Mouse (Mus musculus): ENCODE data around the gene Fubp1. TPM values are rescaled to one million over a fixed set of nuclear protein-coding genes. Genes with fewer than 3 reads are reported as not detected.

The Fubp1 gene
- polyA plus RNA-seq (2015; fragmentation: Nextera tagmentation; extraction: Ambion mirVana), result 53.0 and 58.0 TPM in 2 replicates

DNA sequence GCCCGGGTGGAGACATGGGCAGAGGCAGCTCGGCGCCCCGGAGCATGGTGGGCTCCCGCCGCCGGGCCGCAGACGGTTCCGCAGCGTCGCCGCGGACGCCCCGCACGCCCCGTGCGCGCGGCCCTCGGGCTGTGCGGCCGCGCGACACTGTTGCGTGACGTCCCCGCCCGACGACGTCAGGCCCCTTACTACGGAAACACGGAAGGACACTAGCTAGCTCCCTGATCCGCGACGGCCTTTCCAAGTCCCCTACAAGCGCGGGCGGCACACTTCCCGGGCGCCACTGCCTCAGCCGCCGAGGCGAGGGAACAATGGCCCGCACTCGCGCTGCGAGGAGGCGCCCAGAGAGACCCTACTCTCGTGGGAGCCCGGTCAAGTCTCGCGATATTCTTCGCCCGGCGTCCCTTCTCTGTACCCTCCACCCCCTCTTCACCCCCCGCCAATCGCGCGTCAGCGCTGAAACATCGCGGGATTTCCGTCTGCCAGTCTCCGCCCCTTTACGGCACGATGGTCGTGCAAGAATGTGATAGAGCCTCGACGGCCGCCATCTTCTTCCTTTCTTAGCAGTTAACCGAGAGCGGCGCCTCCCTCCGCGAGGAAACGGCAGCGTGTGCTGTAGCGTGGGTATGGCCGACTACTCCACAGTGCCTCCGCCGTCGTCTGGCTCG lies at the start of gene Fubp1, which contains the start of gene Dnajb4:
TSS of gene Fubp1 (plus strand) at position 456 of the 668 bp plus-strand sequence.
TSS of gene Dnajb4 (minus strand) at position 336 of the 668 bp plus-strand sequence.
- Histone ChIP-seq H3K4me1 (ENCODE audit: control insufficient read depth, low read depth, low read length) (peaks cover 28% of the 10 kb centered on the region), H3K27ac (ENCODE audit: low read length) (peak within 1 kb of the TSS; percentile 98), H3K4me3 (ENCODE audit: low read depth, low read length) (peak within 1 kb of the TSS; percentile 99), H3K9ac (ENCODE audit: low read depth, low read length) (peak within 1 kb of the TSS; percentile 99), H3K9me3 (replicated peaks; ENCODE audit: control insufficient read depth, low read length) (no peaks in the 10 kb centered on the region), H3K36me3 (ENCODE audit: control insufficient read depth, insufficient read depth) (peaks cover 2% of the 10 kb centered on the region), H3K4me2 (ENCODE audit: low read depth, low read length) (peak within 1 kb of the TSS; percentile 88), H3K27me3 (ENCODE audit: control insufficient read depth, insufficient read depth, low read depth, low read length) (no peaks in the 10 kb centered on the region)
- under 1% methylated on average over 85 of the region's 85 CpGs for WGBS (ENCODE audit: insufficient replicate concordance)
- ATAC-seq (ENCODE audit: low read depth), result peak; percentile 95

DNA sequence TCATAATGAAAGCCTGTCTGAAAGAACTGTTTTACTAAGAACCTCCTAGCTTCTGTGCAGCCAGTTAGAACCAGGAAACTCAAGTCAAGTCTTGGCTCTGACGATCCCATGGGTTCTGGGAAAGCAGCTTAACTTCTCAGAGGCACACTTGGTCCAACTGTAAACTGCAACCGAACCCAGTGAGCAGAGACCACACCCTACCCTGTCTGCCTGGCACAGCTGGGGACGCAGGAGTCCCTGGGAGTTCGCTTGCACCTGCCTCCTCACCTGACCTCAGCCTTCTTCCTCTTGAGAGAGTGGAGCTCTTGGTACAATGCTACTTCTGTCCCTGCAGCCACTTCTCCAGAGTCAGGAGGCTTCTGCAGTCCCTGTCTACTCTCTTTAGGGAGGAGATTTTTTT lies 49.6 kb upstream of the Fubp1 start:
- Histone ChIP-seq H3K9me3 (replicated peaks; ENCODE audit: control insufficient read depth, low read length) (no peaks in the 10 kb centered on the region), H3K4me3 (ENCODE audit: low read depth, low read length) (no peak overlapping the region)
- WGBS (ENCODE audit: insufficient replicate concordance), result 35% methylated on average over 4 of the region's 4 CpGs

DNA sequence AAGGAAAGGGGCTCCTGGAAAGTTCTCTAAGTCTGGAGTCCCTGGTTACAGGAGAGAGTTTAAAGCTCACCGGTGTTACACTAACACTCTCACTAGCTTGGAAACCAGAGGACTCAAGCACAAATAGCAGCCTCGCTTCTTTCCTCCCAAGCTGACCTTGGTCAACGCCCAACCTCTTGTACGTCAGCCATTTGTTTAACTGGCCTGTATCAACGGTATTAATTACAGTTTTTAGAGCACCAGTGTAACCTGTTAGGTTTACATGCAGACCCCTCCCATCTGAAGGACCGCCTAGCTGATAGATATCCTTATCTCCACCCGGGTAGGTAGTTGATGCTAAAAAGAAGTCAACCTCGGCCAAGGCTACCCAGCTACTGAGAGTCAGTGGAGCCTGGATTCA lies 46.9 kb upstream of the Fubp1 start:
- Histone ChIP-seq H3K9ac (ENCODE audit: low read depth, low read length) (no peak overlapping the region), H3K36me3 (ENCODE audit: control insufficient read depth, insufficient read depth) (no peaks in the 10 kb centered on the region), H3K27ac (ENCODE audit: low read length) (no peak overlapping the region), H3K9me3 (replicated peaks; ENCODE audit: control insufficient read depth, low read length) (no peaks in the 10 kb centered on the region), H3K27me3 (ENCODE audit: control insufficient read depth, insufficient read depth, low read depth, low read length) (peaks cover 41% of the 10 kb centered on the region), H3K4me2 (ENCODE audit: low read depth, low read length) (no peak overlapping the region), H3K4me3 (ENCODE audit: low read depth, low read length) (no peak overlapping the region), H3K4me1 (ENCODE audit: control insufficient read depth, low read depth, low read length) (peaks cover 5% of the 10 kb centered on the region)
- no peak for ATAC-seq (ENCODE audit: low read depth)
- 74% methylated on average over 8 of the region's 8 CpGs for WGBS (ENCODE audit: insufficient replicate concordance)

More for the DNA sequence above, 49.6 kb upstream of the Fubp1 start:
- no peak for ATAC-seq (ENCODE audit: low read depth)
- no peaks in the 10 kb centered on the region for H3K36me3 ChIP-seq (ENCODE audit: control insufficient read depth, insufficient read depth)
- no peak overlapping the region for H3K27ac ChIP-seq (ENCODE audit: low read length)
- peaks cover 15% of the 10 kb centered on the region for H3K27me3 ChIP-seq (ENCODE audit: control insufficient read depth, insufficient read depth, low read depth, low read length)
- H3K9ac ChIP-seq (ENCODE audit: low read depth, low read length), result no peak overlapping the region
- H3K4me1 ChIP-seq (ENCODE audit: control insufficient read depth, low read depth, low read length), result peaks cover 2% of the 10 kb centered on the region
- H3K4me2 ChIP-seq (ENCODE audit: low read depth, low read length), result no peak overlapping the region

DNA sequence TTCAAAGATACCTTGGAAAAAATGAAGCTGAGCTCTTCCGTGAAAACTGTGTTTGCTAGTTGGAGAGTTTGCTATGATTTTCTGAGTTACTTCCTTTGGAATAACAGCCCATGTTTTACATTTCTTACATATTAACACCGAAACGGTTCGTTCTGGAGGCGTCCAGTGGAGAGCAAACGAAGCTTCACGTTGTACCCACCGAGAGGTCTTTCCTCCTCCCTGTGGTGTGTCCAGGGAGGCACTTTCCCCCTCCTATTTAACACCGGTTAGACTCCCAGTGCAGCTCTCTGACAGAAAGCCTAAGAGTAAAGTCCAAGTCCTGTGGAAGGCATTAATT lies 45.2 kb upstream of the Fubp1 start:
- peaks cover 5% of the 10 kb centered on the region for H3K4me1 ChIP-seq (ENCODE audit: control insufficient read depth, low read depth, low read length)
- no peak overlapping the region for H3K9ac ChIP-seq (ENCODE audit: low read depth, low read length)
- no peaks in the 10 kb centered on the region for H3K36me3 ChIP-seq (ENCODE audit: control insufficient read depth, insufficient read depth)
- ATAC-seq (ENCODE audit: low read depth), result no peak
- H3K27me3 ChIP-seq (ENCODE audit: control insufficient read depth, insufficient read depth, low read depth, low read length), result peaks cover 41% of the 10 kb centered on the region
- 28% methylated on average over 9 of the region's 9 CpGs for WGBS (ENCODE audit: insufficient replicate concordance)
- H3K27ac ChIP-seq (ENCODE audit: low read length), result no peak overlapping the region
- peak overlapping the region; percentile 53 for H3K4me2 ChIP-seq (ENCODE audit: low read depth, low read length)
- peak overlapping the region; percentile 52 for H3K4me3 ChIP-seq (ENCODE audit: low read depth, low read length)
- no peaks in the 10 kb centered on the region for H3K9me3 ChIP-seq (replicated peaks; ENCODE audit: control insufficient read depth, low read length)

DNA sequence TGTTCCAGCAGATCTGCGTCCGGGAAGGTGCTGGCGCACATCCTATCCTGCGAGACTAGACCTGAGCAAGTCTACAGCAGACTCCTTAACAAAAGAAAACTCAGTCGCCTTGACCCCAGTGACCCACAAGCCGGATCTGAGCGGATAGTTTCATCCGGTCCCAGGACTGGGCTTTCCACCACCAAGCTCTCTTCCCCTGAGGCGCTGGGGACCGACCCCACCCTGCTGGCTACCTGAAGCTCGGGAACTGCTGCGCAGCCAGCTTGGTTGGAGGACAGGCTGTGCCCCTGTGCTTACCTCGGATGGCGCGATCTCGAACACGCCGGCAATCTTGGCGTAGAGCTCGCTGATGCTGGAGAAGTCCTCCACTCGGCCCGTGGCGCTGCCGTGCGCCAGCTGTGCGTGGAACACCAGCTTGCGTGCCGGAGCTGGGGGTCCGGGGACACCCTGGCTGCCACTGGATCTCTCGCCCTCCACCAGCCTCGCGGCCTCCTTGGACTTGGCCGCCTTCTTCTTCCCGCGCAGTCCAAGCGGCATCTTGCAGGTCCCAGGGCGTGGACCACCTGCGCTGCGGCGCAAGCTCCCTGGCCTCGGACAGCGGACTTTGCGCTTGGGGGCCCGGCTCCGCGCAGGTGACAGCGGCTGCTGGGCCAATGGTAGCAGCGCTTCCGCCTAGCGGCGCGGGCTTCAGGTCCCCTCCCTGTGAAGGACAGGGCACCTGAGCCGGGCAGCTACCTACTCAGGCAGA lies 44.7 kb upstream of the Fubp1 start:
- peak; percentile 77 for ATAC-seq (ENCODE audit: low read depth)
- H3K27me3 ChIP-seq (ENCODE audit: control insufficient read depth, insufficient read depth, low read depth, low read length), result peaks cover 41% of the 10 kb centered on the region
- H3K9ac ChIP-seq (ENCODE audit: low read depth, low read length), result peak overlapping the region; percentile 32; the same call in 1 of the 2 replicates
- no peaks in the 10 kb centered on the region for H3K36me3 ChIP-seq (ENCODE audit: control insufficient read depth, insufficient read depth)
- no peaks in the 10 kb centered on the region for H3K9me3 ChIP-seq (replicated peaks; ENCODE audit: control insufficient read depth, low read length)
- peak overlapping the region; percentile 53 for H3K4me2 ChIP-seq (ENCODE audit: low read depth, low read length)
- 3% methylated on average over 53 of the region's 53 CpGs for WGBS (ENCODE audit: insufficient replicate concordance)
- peak overlapping the region; percentile 18; the same call in 1 of the 2 replicates for H3K27ac ChIP-seq (ENCODE audit: low read length)
- H3K4me3 ChIP-seq (ENCODE audit: low read depth, low read length), result peak overlapping the region; percentile 52
- H3K4me1 ChIP-seq (ENCODE audit: control insufficient read depth, low read depth, low read length), result peaks cover 7% of the 10 kb centered on the region

DNA sequence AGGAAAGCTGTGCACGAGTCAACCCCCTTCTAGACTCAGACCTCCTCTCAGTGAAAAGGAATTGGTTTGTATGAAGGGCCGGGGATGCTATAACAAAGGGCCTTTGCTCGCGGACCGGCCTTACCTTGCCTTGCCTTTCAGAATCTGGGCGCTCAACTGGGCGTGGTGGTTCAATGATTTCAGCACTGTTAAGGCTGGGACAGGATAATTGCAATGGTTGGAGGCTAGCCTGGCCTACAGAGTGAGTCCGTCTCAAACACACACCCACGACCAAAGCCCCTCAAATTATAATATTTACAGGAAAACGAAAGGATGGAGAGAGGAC lies 44.2 kb upstream of the Fubp1 start, which contains the start of gene Gipc2:
TSS of gene Gipc2 (minus strand) at position 132 of the 325 bp plus-strand sequence.
- Histone ChIP-seq H3K4me2 (ENCODE audit: low read depth, low read length) (peak within 1 kb of the TSS; percentile 53), H3K27me3 (ENCODE audit: control insufficient read depth, insufficient read depth, low read depth, low read length) (peaks cover 41% of the 10 kb centered on the region), H3K27ac (ENCODE audit: low read length) (peak within 1 kb of the TSS; percentile 18; the same call in 1 of the 2 replicates), H3K9ac (ENCODE audit: low read depth, low read length) (peak within 1 kb of the TSS; percentile 32; the same call in 1 of the 2 replicates), H3K9me3 (replicated peaks; ENCODE audit: control insufficient read depth, low read length) (no peaks in the 10 kb centered on the region), H3K36me3 (ENCODE audit: control insufficient read depth, insufficient read depth) (no peaks in the 10 kb centered on the region), H3K4me1 (ENCODE audit: control insufficient read depth, low read depth, low read length) (peaks cover 9% of the 10 kb centered on the region), H3K4me3 (ENCODE audit: low read depth, low read length) (peak within 1 kb of the TSS; percentile 52)
- WGBS (ENCODE audit: insufficient replicate concordance), result 7% methylated on average over 10 of the region's 10 CpGs
- ATAC-seq (ENCODE audit: low read depth), result peak; percentile 20; the same call in 1 of the 2 replicates

DNA sequence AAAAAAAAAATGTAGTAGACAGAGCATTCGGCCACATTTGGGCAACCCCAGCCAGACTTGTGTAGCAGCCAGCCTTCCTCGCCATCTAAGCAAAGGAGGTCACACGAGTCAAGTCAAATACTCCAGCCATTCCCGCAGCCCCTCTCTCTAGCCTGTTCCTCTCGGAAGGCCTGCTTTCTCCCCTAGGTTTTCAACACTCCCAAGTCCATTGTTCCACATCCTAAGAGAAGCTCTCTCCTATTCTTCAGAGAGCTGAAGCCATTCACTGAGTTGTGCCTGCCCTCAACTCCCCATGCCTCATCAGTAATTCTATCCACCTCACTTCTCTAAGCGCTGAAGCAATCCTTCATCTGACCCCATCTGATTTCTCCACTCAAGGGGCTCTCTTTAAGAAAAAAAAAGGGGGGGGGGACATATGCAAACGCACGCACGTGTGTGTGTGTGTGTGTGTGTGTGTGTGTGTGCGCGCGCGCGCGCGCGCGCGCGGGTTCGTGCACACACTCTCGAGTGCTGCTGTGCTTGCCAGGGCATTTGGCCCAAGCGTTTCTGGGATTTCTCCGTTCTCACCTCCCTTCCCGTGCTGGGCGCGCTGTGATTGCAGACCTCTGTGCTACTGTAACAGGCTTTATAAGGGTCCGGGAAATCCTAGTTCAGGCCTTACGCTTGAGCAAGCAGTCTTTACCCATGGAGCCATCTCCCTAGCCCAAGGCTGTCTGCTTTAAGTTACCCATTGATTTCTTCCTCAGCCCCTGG lies 43.3 kb upstream of the Fubp1 start:
- ATAC-seq (ENCODE audit: low read depth), result no peak
- Histone ChIP-seq H3K27me3 (ENCODE audit: control insufficient read depth, insufficient read depth, low read depth, low read length) (peaks cover 41% of the 10 kb centered on the region), H3K4me1 (ENCODE audit: control insufficient read depth, low read depth, low read length) (peaks cover 14% of the 10 kb centered on the region), H3K9ac (ENCODE audit: low read depth, low read length) (no peak overlapping the region), H3K9me3 (replicated peaks; ENCODE audit: control insufficient read depth, low read length) (no peaks in the 10 kb centered on the region), H3K4me2 (ENCODE audit: low read depth, low read length) (no peak overlapping the region), H3K27ac (ENCODE audit: low read length) (no peak overlapping the region), H3K36me3 (ENCODE audit: control insufficient read depth, insufficient read depth) (no peaks in the 10 kb centered on the region), H3K4me3 (ENCODE audit: low read depth, low read length) (no peak overlapping the region)
- WGBS (ENCODE audit: insufficient replicate concordance), result 13% methylated on average over 29 of the region's 29 CpGs

DNA sequence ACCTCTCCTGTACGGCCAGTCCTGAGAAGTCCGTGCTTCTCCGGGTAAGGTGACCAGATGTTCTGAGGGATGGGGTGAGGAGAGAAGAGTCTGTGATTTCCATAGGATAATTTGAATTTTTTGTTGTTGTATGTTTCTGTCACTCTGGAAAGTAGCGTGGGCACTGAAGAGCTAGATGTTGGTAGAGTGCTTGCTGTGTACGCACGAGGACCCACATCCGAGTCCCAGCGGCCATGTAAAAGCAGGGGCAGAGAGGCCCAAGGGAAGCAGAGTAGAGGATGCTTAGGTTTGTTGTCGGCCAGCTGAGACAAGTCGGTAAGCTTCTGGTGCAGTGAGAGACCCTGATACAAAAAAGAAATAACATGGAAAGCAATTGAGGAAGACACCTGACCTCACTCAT lies 42.2 kb upstream of the Fubp1 start:
- no peak overlapping the region for H3K9ac ChIP-seq (ENCODE audit: low read depth, low read length)
- no peak overlapping the region for H3K4me3 ChIP-seq (ENCODE audit: low read depth, low read length)
- H3K4me1 ChIP-seq (ENCODE audit: control insufficient read depth, low read depth, low read length), result peaks cover 14% of the 10 kb centered on the region
- H3K27me3 ChIP-seq (ENCODE audit: control insufficient read depth, insufficient read depth, low read depth, low read length), result peaks cover 41% of the 10 kb centered on the region
- H3K36me3 ChIP-seq (ENCODE audit: control insufficient read depth, insufficient read depth), result no peaks in the 10 kb centered on the region
- ATAC-seq (ENCODE audit: low read depth), result no peak
- 77% methylated on average over 10 of the region's 10 CpGs for WGBS (ENCODE audit: insufficient replicate concordance)
- no peaks in the 10 kb centered on the region for H3K9me3 ChIP-seq (replicated peaks; ENCODE audit: control insufficient read depth, low read length)
- no peak overlapping the region for H3K27ac ChIP-seq (ENCODE audit: low read length)
- no peak overlapping the region for H3K4me2 ChIP-seq (ENCODE audit: low read depth, low read length)

All from liver, embryonic 16.5 days (tissue).